Mouse (Mus musculus): ENCODE results near the gene Xkrx. TPM values are rescaled to one million over a fixed set of nuclear protein-coding genes. Genes with fewer than 3 reads are reported as not detected.

Gene Xkrx
- polyA plus RNA-seq, 1 experiment from 2014 or later, result not detected

- Histone ChIP-seq H3K9me3 (ENCODE audit: control insufficient read depth, low read length) (no peaks in the 10 kb centered on the region), H3K9ac (ENCODE audit: low read length) (no peak overlapping the region), H3K27ac (ENCODE audit: low read depth, low read length) (no peak overlapping the region), H3K4me2 (ENCODE audit: low read depth, low read length, severe bottlenecking) (no peak overlapping the region), H3K4me3 (ENCODE audit: low read depth, low read length) (no peak overlapping the region), H3K4me1 (replicated peaks; ENCODE audit: control insufficient read depth, insufficient read depth, low read length) (no peaks in the 10 kb centered on the region), H3K27me3 (ENCODE audit: control insufficient read depth, insufficient read depth, low read length) (peaks cover 3% of the 10 kb centered on the region), H3K36me3 (ENCODE audit: control insufficient read depth, insufficient read depth, low read length) (no peaks in the 10 kb centered on the region)
- WGBS, result 51% methylated on average over 7 of the region's 7 CpGs
- ATAC-seq (replicated peaks; ENCODE audit: low FRiP score) (no peak), DNase-seq (ENCODE audit: low spot score) (no peak)
These were observed 3.7 kb downstream of the Xkrx start for GRCm38 (mm10) chrX:134158151-134158550.

- no peak for DNase-seq (ENCODE audit: low spot score)
- H3K4me2 ChIP-seq (ENCODE audit: low read depth, low read length, severe bottlenecking), result no peak overlapping the region
- H3K36me3 ChIP-seq (ENCODE audit: control insufficient read depth, insufficient read depth, low read length), result no peaks in the 10 kb centered on the region
- H3K9ac ChIP-seq (ENCODE audit: low read length), result no peak overlapping the region
- no peaks in the 10 kb centered on the region for H3K4me1 ChIP-seq (replicated peaks; ENCODE audit: control insufficient read depth, insufficient read depth, low read length)
- ATAC-seq (replicated peaks; ENCODE audit: low FRiP score), result no peak
- no peak overlapping the region for H3K4me3 ChIP-seq (ENCODE audit: low read depth, low read length)
- no peaks in the 10 kb centered on the region for H3K9me3 ChIP-seq (ENCODE audit: control insufficient read depth, low read length)
- peaks cover under 1% of the 10 kb centered on the region; the same call in 1 of the 2 replicates for H3K27me3 ChIP-seq (ENCODE audit: control insufficient read depth, insufficient read depth, low read length)
- H3K27ac ChIP-seq (ENCODE audit: low read depth, low read length), result no peak overlapping the region
- WGBS, result 82% methylated on average over 4 of the region's 4 CpGs
These were observed 19.9 kb downstream of the Xkrx start for GRCm38 (mm10) chrX:134141986-134142385.

GRCm38 (mm10) chrX:134141551-134141950, 20.3 kb downstream of the Xkrx start:
- Histone ChIP-seq H3K4me3 (ENCODE audit: low read depth, low read length) (no peak overlapping the region), H3K36me3 (ENCODE audit: control insufficient read depth, insufficient read depth, low read length) (no peaks in the 10 kb centered on the region), H3K4me2 (ENCODE audit: low read depth, low read length, severe bottlenecking) (no peak overlapping the region), H3K9me3 (ENCODE audit: control insufficient read depth, low read length) (no peaks in the 10 kb centered on the region), H3K27ac (ENCODE audit: low read depth, low read length) (no peak overlapping the region), H3K9ac (ENCODE audit: low read length) (no peak overlapping the region), H3K4me1 (replicated peaks; ENCODE audit: control insufficient read depth, insufficient read depth, low read length) (no peaks in the 10 kb centered on the region), H3K27me3 (ENCODE audit: control insufficient read depth, insufficient read depth, low read length) (peaks cover 2% of the 10 kb centered on the region; the same call in 1 of the 2 replicates)
- ATAC-seq (replicated peaks; ENCODE audit: low FRiP score) (no peak), DNase-seq (ENCODE audit: low spot score) (no peak)
- 76% methylated on average over 1 of the region's 1 CpGs for WGBS

- no peaks in the 10 kb centered on the region for H3K36me3 ChIP-seq (ENCODE audit: control insufficient read depth, insufficient read depth, low read length)
- no peak overlapping the region for H3K4me3 ChIP-seq (ENCODE audit: low read depth, low read length)
- H3K4me2 ChIP-seq (ENCODE audit: low read depth, low read length, severe bottlenecking), result no peak overlapping the region
- H3K27ac ChIP-seq (ENCODE audit: low read depth, low read length), result no peak overlapping the region
- no peak overlapping the region for H3K9ac ChIP-seq (ENCODE audit: low read length)
- no peaks in the 10 kb centered on the region for H3K4me1 ChIP-seq (replicated peaks; ENCODE audit: control insufficient read depth, insufficient read depth, low read length)
- peaks cover 2% of the 10 kb centered on the region; the same call in 1 of the 2 replicates for H3K27me3 ChIP-seq (ENCODE audit: control insufficient read depth, insufficient read depth, low read length)
- ATAC-seq (replicated peaks; ENCODE audit: low FRiP score) (no peak), DNase-seq (ENCODE audit: low spot score) (no peak)
- no peaks in the 10 kb centered on the region for H3K9me3 ChIP-seq (ENCODE audit: control insufficient read depth, low read length)
- 85% methylated on average over 6 of the region's 6 CpGs for WGBS
These were observed 21.9 kb downstream of the Xkrx start for GRCm38 (mm10) chrX:134140024-134140423.

GRCm38 (mm10) chrX:134133821-134134220, 28.1 kb downstream of the Xkrx start:
- Histone ChIP-seq H3K27me3 (ENCODE audit: control insufficient read depth, insufficient read depth, low read length) (peaks cover 2% of the 10 kb centered on the region; the same call in 1 of the 2 replicates), H3K4me1 (replicated peaks; ENCODE audit: control insufficient read depth, insufficient read depth, low read length) (no peaks in the 10 kb centered on the region), H3K4me3 (ENCODE audit: low read depth, low read length) (no peak overlapping the region), H3K9ac (ENCODE audit: low read length) (no peak overlapping the region), H3K36me3 (ENCODE audit: control insufficient read depth, insufficient read depth, low read length) (no peaks in the 10 kb centered on the region), H3K4me2 (ENCODE audit: low read depth, low read length, severe bottlenecking) (no peak overlapping the region), H3K9me3 (ENCODE audit: control insufficient read depth, low read length) (no peaks in the 10 kb centered on the region), H3K27ac (ENCODE audit: low read depth, low read length) (no peak overlapping the region)
- 49% methylated on average over 3 of the region's 3 CpGs for WGBS
- ATAC-seq (replicated peaks; ENCODE audit: low FRiP score) (no peak), DNase-seq (ENCODE audit: low spot score) (no peak)

- Histone ChIP-seq H3K27ac (ENCODE audit: low read depth, low read length) (no peak overlapping the region), H3K4me1 (replicated peaks; ENCODE audit: control insufficient read depth, insufficient read depth, low read length) (no peaks in the 10 kb centered on the region), H3K4me3 (ENCODE audit: low read depth, low read length) (no peak overlapping the region), H3K27me3 (ENCODE audit: control insufficient read depth, insufficient read depth, low read length) (peaks cover 4% of the 10 kb centered on the region; the same call in 1 of the 2 replicates), H3K4me2 (ENCODE audit: low read depth, low read length, severe bottlenecking) (no peak overlapping the region), H3K9me3 (ENCODE audit: control insufficient read depth, low read length) (no peaks in the 10 kb centered on the region), H3K36me3 (ENCODE audit: control insufficient read depth, insufficient read depth, low read length) (no peaks in the 10 kb centered on the region), H3K9ac (ENCODE audit: low read length) (no peak overlapping the region)
- ATAC-seq (replicated peaks; ENCODE audit: low FRiP score) (no peak), DNase-seq (ENCODE audit: low spot score) (no peak)
- whole genome bisulfite sequencing, result 25% methylated on average over 5 of the region's 5 CpGs
These were observed 29.6 kb downstream of the Xkrx start for GRCm38 (mm10) chrX:134132295-134132694.

- ATAC-seq (replicated peaks; ENCODE audit: low FRiP score) (no peak), DNase-seq (ENCODE audit: low spot score) (no peak)
- Histone ChIP-seq H3K27ac (ENCODE audit: low read depth, low read length) (no peak overlapping the region), H3K4me2 (ENCODE audit: low read depth, low read length, severe bottlenecking) (no peak overlapping the region), H3K36me3 (ENCODE audit: control insufficient read depth, insufficient read depth, low read length) (no peaks in the 10 kb centered on the region), H3K4me1 (replicated peaks; ENCODE audit: control insufficient read depth, insufficient read depth, low read length) (no peaks in the 10 kb centered on the region), H3K9ac (ENCODE audit: low read length) (no peak overlapping the region), H3K27me3 (ENCODE audit: control insufficient read depth, insufficient read depth, low read length) (peaks cover 2% of the 10 kb centered on the region; the same call in 1 of the 2 replicates), H3K9me3 (ENCODE audit: control insufficient read depth, low read length) (no peaks in the 10 kb centered on the region), H3K4me3 (ENCODE audit: low read depth, low read length) (no peak overlapping the region)
- WGBS, result 80% methylated on average over 3 of the region's 3 CpGs
These were observed 33.3 kb downstream of the Xkrx start for GRCm38 (mm10) chrX:134128549-134128948.

- DNase-seq (ENCODE audit: low spot score) (no peak), ATAC-seq (replicated peaks; ENCODE audit: low FRiP score) (no peak)
- Histone ChIP-seq H3K4me2 (ENCODE audit: low read depth, low read length, severe bottlenecking) (no peak overlapping the region), H3K4me1 (replicated peaks; ENCODE audit: control insufficient read depth, insufficient read depth, low read length) (no peaks in the 10 kb centered on the region), H3K27ac (ENCODE audit: low read depth, low read length) (no peak overlapping the region), H3K4me3 (ENCODE audit: low read depth, low read length) (no peak overlapping the region), H3K27me3 (ENCODE audit: control insufficient read depth, insufficient read depth, low read length) (no peaks in the 10 kb centered on the region; the same call in 1 of the 2 replicates), H3K9ac (ENCODE audit: low read length) (no peak overlapping the region), H3K9me3 (ENCODE audit: control insufficient read depth, low read length) (no peaks in the 10 kb centered on the region), H3K36me3 (ENCODE audit: control insufficient read depth, insufficient read depth, low read length) (no peaks in the 10 kb centered on the region)
- 77% methylated on average over 3 of the region's 3 CpGs for WGBS
These were observed 45.5 kb downstream of the Xkrx start for GRCm38 (mm10) chrX:134116417-134116816.

GRCm38 (mm10) chrX:134111767-134112166, 50.1 kb downstream of the Xkrx start:
- DNase-seq (ENCODE audit: low spot score) (no peak), ATAC-seq (replicated peaks; ENCODE audit: low FRiP score) (no peak)
- WGBS, result 90% methylated on average over 3 of the region's 3 CpGs
- no peak overlapping the region for H3K9ac ChIP-seq (ENCODE audit: low read length)
- no peak overlapping the region for H3K27ac ChIP-seq (ENCODE audit: low read depth, low read length)
- H3K9me3 ChIP-seq (ENCODE audit: control insufficient read depth, low read length), result no peaks in the 10 kb centered on the region
- H3K4me2 ChIP-seq (ENCODE audit: low read depth, low read length, severe bottlenecking), result no peak overlapping the region
- no peaks in the 10 kb centered on the region for H3K4me1 ChIP-seq (replicated peaks; ENCODE audit: control insufficient read depth, insufficient read depth, low read length)
- H3K27me3 ChIP-seq (ENCODE audit: control insufficient read depth, insufficient read depth, low read length), result peaks cover 2% of the 10 kb centered on the region; the same call in 1 of the 2 replicates
- H3K36me3 ChIP-seq (ENCODE audit: control insufficient read depth, insufficient read depth, low read length), result no peaks in the 10 kb centered on the region
- no peak overlapping the region for H3K4me3 ChIP-seq (ENCODE audit: low read depth, low read length)
